Mouse (Mus musculus) adrenal gland, postnatal 10 days (tissue): ENCODE results near the gene Abhd14a. TPM values are rescaled to one million over a fixed set of nuclear protein-coding genes. Genes with fewer than 3 reads are reported as not detected.

ENCODE experiments used
- DNase-seq: peaks from one replicate; pipeline ENCODE4 v3.0.0; 2021; ENCODE audit warnings: mixed read lengths
- total RNA-seq, 2 experiments: library from RNA; stranded (reverse); gene quantifications; 2 replicates each; pipeline ENCODE4 v1.2.3; 2021

Gene Abhd14a
- total RNA-seq, 2 experiments from 2014 or later, result 20.6 to 24.6 TPM

- DNase-seq, result no peak
These were observed 35.7 kb downstream of the Abhd14a start for GRCm38 (mm10) chr9:106411729-106412128.

GRCm38 (mm10) chr9:106411091-106411594, 36.3 kb downstream of the Abhd14a start:
- DNase-seq, result no peak

DNA sequence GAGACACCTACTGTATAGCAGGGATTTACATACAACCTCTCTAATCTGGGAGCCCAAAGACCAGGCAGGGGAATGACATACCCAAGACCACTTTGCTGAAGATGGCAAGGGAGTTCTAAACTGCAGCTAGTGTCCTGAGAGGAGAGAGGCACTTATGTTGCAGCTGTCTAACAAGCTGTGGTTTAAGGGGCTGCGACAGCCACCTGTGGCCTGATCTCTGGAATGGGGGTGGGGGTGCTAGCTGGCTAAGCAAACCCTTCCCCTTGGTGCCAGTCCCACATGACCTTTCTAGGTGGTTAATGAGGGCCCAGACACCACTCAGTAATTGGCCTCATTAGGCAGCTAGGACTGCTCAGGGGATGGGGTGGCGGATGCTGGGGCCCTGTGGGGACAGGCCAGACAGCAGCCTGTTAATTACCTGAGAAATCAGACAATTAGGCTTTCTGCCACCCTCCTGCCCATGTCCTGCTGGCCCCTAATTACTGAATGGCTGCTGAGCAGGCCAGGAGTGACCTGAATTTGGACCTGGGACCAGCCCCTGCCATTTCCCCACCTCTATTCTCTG, 37.3 kb downstream of the Abhd14a start:
- DNase-seq, result no peak

- DNase-seq, result no peak
These were observed 38.4 kb downstream of the Abhd14a start for GRCm38 (mm10) chr9:106409096-106409495.

DNA sequence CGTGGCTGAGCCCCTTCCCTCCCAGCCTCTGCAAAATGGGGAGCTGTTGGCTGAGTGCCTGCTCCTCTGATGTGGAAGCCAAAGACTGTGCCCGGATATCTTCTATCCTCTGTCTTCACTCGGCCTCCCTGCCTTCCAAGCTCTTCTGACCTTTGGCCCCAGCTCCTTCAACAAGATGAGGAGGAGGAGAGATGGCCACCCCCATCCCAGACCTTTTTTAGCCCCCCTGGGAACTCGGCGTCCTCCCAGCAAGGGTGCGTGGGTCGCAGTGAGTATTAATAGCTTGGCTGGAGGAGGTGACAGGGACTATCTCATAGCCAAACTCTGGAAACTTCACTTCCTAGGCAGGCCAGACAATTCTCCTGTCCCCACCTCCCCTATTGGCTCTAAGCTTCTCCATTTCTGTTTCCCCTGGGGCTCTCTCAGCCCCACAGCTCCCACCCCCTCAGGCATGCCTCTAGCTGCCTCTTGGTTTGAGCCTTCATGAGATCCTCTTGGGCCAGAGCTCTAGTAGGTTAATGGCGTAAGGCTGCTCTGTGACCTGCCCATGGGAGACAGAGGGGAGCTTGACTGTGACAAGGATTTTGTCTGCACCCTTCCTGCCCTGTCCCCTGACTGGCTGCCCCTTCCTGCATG, 40.9 kb downstream of the Abhd14a start:
- DNase-seq, result peak; percentile 43

- DNase-seq, result no peak
These were observed 42.2 kb downstream of the Abhd14a start for GRCm38 (mm10) chr9:106405275-106405674.

DNA sequence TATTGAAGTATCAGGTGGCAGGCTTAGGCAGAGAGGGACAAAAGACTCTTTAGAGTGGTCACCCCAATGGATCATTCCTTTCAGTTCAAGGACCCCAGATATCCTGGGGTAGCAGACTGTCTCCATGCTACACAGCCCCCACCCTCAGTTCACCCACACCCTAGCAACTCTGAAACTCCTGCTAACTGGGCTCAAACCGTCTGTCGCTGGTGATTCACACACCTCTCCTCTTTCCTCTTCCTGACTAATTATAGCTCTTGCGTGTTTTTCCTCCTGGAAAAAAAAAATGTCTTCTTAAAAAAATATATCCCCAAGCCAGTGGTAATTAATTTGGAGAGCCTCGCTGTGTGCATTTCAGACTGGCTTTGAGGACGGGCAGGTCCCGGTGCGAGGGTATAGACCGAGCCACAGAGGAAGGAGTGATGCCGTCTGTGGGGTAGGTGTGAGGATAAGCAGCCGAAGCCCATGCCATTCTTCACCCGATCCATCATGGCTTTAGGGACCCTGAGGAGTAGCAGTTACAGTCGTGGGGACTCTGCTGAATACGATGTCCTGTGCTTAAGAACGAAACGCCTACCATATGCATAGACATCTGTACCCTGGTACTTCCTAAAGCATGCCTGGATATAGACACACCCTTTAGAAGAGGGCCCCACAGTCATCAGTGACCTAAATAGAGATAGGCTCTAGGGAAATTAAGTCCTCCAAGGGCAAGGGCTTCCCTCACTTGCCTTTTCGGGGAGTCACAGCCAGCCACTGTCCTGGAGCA, 44.7 kb downstream of the Abhd14a start:
- DNase-seq, result no peak

DNA sequence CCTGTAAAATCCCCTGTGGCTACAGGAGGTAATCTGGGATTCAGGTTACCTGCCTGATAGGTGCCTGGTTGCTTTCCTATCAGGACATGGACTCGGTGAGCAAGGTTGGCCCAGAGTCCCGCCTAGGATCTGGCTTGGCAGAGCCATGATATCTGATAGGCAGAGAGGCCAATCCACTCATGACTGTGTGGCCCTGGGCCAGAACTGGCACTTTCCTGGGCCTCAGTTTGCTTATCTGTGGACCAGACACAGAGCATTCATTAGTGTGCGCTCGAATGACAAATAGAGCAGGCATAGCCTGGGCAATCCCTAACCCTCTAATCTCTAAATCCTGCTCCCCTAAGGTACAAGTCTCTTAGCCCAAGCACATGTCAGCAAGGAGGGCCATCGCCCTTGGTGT, 45.3 kb downstream of the Abhd14a start:
- DNase-seq, result no peak

DNA sequence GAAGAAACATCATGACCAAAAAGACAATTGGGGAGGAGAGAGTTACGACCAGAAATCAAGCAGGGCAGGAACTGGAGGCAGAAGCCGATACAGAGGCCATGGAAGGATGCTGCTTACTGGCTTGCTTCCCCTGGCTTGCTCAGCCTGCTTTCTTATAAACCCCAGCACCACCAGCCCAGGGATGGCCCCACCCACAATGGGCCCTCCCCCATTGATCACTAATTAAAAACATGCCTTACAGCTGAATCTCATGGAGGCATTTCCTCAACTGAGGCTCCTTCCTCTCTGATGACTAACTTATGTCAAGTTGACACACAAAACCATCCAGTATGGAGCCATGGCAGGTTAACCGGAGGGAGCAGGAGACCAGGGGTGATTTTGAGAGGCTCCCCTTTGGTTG, 47.7 kb downstream of the Abhd14a start:
- DNase-seq, result no peak

- no peak for DNase-seq
These were observed 48.7 kb downstream of the Abhd14a start for GRCm38 (mm10) chr9:106398667-106399311.

- DNase-seq, result no peak
These were observed 49.7 kb downstream of the Abhd14a start for GRCm38 (mm10) chr9:106397733-106398132.

DNA sequence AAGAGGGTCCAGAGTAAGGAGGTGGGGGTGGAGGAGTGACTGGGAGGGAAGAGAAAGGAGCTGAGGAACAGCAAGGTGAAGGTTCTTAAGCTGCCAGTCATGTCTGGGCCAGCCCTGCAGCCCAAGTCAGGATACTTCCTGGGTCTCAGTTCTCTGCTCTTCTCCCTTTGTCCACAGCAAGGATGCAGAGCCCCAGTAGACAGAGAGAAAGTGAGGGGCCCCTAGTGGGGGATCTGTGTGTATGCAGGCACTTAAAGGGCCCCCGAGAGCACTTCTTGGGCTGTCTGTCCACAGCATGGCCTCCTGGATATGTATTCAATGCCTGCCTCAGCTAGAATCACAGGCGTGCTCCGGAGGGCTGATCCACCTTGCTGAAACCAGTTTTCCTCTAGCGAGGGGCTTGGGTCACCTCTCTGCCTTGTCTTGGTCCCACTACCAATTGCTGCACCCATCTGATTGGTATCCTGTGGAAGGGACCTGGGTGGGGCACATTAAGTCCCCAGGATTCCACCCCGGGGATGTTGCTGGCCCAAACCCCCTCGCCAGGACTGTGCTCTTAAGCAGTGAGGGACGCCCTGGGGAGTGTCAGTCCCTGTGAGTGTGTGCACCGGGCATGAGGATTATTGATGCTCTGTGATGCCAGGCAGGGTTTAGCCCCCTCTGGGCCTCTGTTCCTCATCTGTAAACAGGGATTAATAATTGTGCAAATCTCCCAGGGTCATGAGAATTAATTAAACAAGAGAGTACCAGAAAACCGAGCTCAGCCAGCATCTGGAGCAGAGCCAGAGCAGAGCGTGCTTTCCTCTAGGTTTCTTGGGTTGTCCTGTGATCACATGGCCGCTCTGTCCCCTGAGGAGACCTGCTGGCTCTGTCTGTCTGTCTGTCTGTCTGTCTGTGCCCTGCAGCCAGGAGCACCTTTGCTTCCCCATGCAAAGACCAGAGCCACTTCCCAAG, 52.6 kb downstream of the Abhd14a start:
- DNase-seq, result peak; percentile 36

- DNase-seq, result no peak
These were observed 53.9 kb downstream of the Abhd14a start for GRCm38 (mm10) chr9:106393548-106393947.

DNA sequence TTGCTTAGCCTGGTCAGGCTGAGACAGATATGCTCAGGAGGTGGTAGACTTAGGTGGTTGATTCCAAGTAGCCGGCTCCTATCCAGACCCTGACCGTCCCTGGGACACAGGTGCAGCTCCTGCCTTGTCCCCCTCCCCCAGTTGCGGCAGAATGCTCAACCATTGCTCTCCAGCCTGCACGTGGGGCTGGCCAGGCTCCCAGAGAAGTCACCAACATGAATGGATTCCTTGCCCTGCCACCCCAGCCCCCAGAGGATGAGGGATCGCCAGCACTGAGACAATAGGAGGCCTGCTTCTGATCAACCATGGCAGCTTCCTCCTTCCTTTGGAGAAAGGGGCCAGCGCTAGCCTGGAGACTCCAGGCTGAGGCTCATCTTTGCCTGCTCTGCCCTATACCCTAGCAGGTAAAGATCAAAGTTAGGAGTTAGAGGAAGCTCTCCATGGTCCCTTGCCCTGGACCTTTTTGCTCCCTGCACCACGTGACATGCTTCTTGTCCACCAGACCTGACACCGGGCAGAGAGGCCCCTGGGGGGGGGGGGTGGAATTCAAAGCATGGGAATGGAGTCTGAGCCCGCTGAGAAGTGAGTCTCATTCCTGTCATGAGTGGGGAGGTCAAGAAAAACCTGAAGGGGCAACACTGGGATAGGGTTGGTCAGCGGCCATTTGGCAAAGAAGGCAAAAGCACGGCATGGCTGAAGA, 54.5 kb downstream of the Abhd14a start:
- DNase-seq, result no peak

Other genes with a start within 250 kb of the Abhd14a start
- gene Ppm1m, start 247.9 kb downstream of the Abhd14a start, total RNA-seq, result 100 to 1,000 TPM; 119 to 129 TPM
- gene Twf2, start 244.6 kb downstream of the Abhd14a start, total RNA-seq, result 10 to 100 TPM; 38.5 to 58.6 TPM
- gene Tlr9, start 225.1 kb downstream of the Abhd14a start, total RNA-seq, result 1 to 10 TPM; 1.2 to 1.5 TPM
- 1,000 to 10,000 TPM in 1 of 2 experiments, 100 to 1,000 TPM in 1; 940 to 1,609 TPM for gene Alas1, start 199.0 kb downstream of the Abhd14a start, total RNA-seq
- 1 to 10 TPM; 7.3 to 8.8 TPM for gene Poc1a, start 166.6 kb downstream of the Abhd14a start, total RNA-seq
- 10 to 100 TPM; 21.0 to 26.1 TPM for gene Dusp7, start 79.0 kb downstream of the Abhd14a start, total RNA-seq
- 100 to 1,000 TPM; 485 to 490 TPM for gene Rpl29, start 18.2 kb downstream of the Abhd14a start, total RNA-seq
- 10 to 100 TPM; 21.3 to 23.1 TPM for gene Acy1, start 9.4 kb downstream of the Abhd14a start, total RNA-seq
- 10 to 100 TPM; 30.7 to 32.6 TPM for gene Abhd14b, start 219 bp downstream of the Abhd14a start, total RNA-seq
- 10 to 100 TPM; 28.6 to 42.5 TPM for gene Pcbp4, start 5.6 kb upstream of the Abhd14a start, total RNA-seq
- gene Gpr62, start 18.3 kb upstream of the Abhd14a start, total RNA-seq, result under 1 TPM; 0.27 to 0.48 TPM
- 10 to 100 TPM; 25.9 to 37.0 TPM for gene Rrp9, start 28.3 kb upstream of the Abhd14a start, total RNA-seq
- 10 to 100 TPM; 14.4 to 28.6 TPM for gene Parp3, start 29.3 kb upstream of the Abhd14a start, total RNA-seq
- gene Iqcf1, start 52.3 kb upstream of the Abhd14a start, total RNA-seq, result not detected
- not detected for gene Iqcf5, start 66.9 kb upstream of the Abhd14a start, total RNA-seq
- gene Iqcf3, start 114.0 kb upstream of the Abhd14a start, total RNA-seq, result not detected
- gene Iqcf4, start 123.3 kb upstream of the Abhd14a start, total RNA-seq, result not detected
- gene Iqcf6, start 178.9 kb upstream of the Abhd14a start, total RNA-seq, result not detected
- gene Grm2, start 208.4 kb upstream of the Abhd14a start, total RNA-seq, result not detected
- 10 to 100 TPM; 76.4 to 79.0 TPM for gene Tex264, start 238.2 kb upstream of the Abhd14a start, total RNA-seq